Mouse (Mus musculus) ES-E14 (cell line): ENCODE measurements at regions not wholly inside any gene's neighbourhood (a gene's known extent, or its start where the extent isn't known, plus 50 kb on each side); places are given as distances from the start of the nearest gene placed in this dataset.

Experiments used
- CHD2 ChIP-seq: IDR thresholded peaks from 2 replicates; pipeline ENCODE4 v1.6.1; 2014; ENCODE audit warnings: mild to moderate bottlenecking, low read depth, low read length, inconsistent platforms
- ZNF384 ChIP-seq: IDR thresholded peaks from 2 replicates; pipeline ENCODE4 v1.6.1; 2012; ENCODE audit warnings: low read depth, low read length, inconsistent platforms

- TF ChIP-seq ZNF384 = no peak
- no peak for TF ChIP-seq CHD2
Observed at GRCm38 (mm10) chr4:89518027-89518426, 161.2 kb upstream of the Dmrta1 start.
